Mouse (Mus musculus) lung, embryonic 16.5 days (tissue): ENCODE measurements at regions not wholly inside any gene's neighbourhood (a gene's known extent, or its start where the extent isn't known, plus 50 kb on each side); places are given as distances from the start of the nearest gene placed in this dataset.

Source experiments
- ATAC-seq: fragments of 200-750 bp; cut with Nextera tagmentation; 2 replicates; pipeline ENCODE4 v1.8.0; 2017; ENCODE audit warnings: low read depth, mild to moderate bottlenecking, moderate library complexity
- H3K27ac ChIP-seq: fragments of 300-500 bp; sonication (generic); 2 replicates; pipeline ENCODE4 v1.5.1; 2014; ENCODE audit warnings: mild to moderate bottlenecking, control low read depth, low read length
- H3K27me3 ChIP-seq: fragments of 300-500 bp; sonication (generic); 2 replicates; pipeline ENCODE4 v1.6.1; 2014; ENCODE audit warnings: low read depth, low read length, mixed read lengths; ENCODE audit not compliant: control insufficient read depth, insufficient read depth
- H3K36me3 ChIP-seq: fragments of 300-500 bp; sonication (generic); 2 replicates; pipeline ENCODE4 v1.6.1; 2014; ENCODE audit warnings: low read length; ENCODE audit not compliant: control insufficient read depth, insufficient read depth
- H3K4me1 ChIP-seq: fragments of 300-500 bp; sonication (generic); replicated peaks from 2 replicates; pipeline ENCODE4 v1.6.1; 2014; ENCODE audit warnings: low read length, mixed read lengths; ENCODE audit not compliant: control insufficient read depth, insufficient read depth
- H3K4me2 ChIP-seq: fragments of 300-500 bp; sonication (generic); 2 replicates; pipeline ENCODE4 v1.6.1; 2014; ENCODE audit warnings: low read depth, low read length, control low read depth
- H3K4me3 ChIP-seq: fragments of 300-500 bp; sonication (generic); 2 replicates; pipeline ENCODE4 v1.5.1; 2014; ENCODE audit warnings: mild to moderate bottlenecking, low read length, control low read depth
- H3K9ac ChIP-seq: fragments of 300-500 bp; sonication (generic); 2 replicates; pipeline ENCODE4 v1.6.1; 2014; ENCODE audit warnings: low read length, control low read depth
- H3K9me3 ChIP-seq: fragments of 300-500 bp; sonication (generic); 2 replicates; pipeline ENCODE4 v1.6.1; 2016; ENCODE audit warnings: low read length; ENCODE audit not compliant: control insufficient read depth
- WGBS: fragments of 180-500 bp; shearing (Covaris S2); extraction: QIAGEN DNeasy Blood & Tissue Kit; methylation state at CpG from one replicate; pipeline ENCODE4 v1.1.7; 2014; 5-methylcytosine and 5-hydroxymethylcytosine counted together

- 38% methylated on average over 2 of the region's 2 CpGs for WGBS
- H3K4me1 ChIP-seq, result peaks cover 5% of the 10 kb centered on the region
- H3K4me2 ChIP-seq, result no peak overlapping the region
- peak; percentile 37; the same call in 1 of the 2 replicates for ATAC-seq
- H3K9ac ChIP-seq, result no peak overlapping the region
- H3K27ac ChIP-seq, result no peak overlapping the region
- no peaks in the 10 kb centered on the region for H3K36me3 ChIP-seq
- H3K4me3 ChIP-seq, result no peak overlapping the region
- H3K9me3 ChIP-seq, result no peaks in the 10 kb centered on the region
- no peaks in the 10 kb centered on the region for H3K27me3 ChIP-seq
Observed at GRCm38 (mm10) chr10:62055408-62055807, 76.5 kb upstream of the Col13a1 start.

GRCm38 (mm10) chr10:62049782-62050192 is 70.9 kb upstream of the Col13a1 start:
- no peak overlapping the region for H3K9ac ChIP-seq
- no peaks in the 10 kb centered on the region for H3K9me3 ChIP-seq
- no peaks in the 10 kb centered on the region for H3K27me3 ChIP-seq
- no peak overlapping the region for H3K27ac ChIP-seq
- H3K36me3 ChIP-seq, result no peaks in the 10 kb centered on the region
- H3K4me2 ChIP-seq, result no peak overlapping the region
- 4% methylated on average over 3 of the region's 3 CpGs for WGBS
- peak; percentile 75 for ATAC-seq
- peaks cover 6% of the 10 kb centered on the region; the same call in 1 of the 2 replicates for H3K4me1 ChIP-seq
- no peak overlapping the region for H3K4me3 ChIP-seq

GRCm38 (mm10) chr10:62044408-62044807 is 65.5 kb upstream of the Col13a1 start:
- H3K4me2 ChIP-seq, result no peak overlapping the region
- H3K4me1 ChIP-seq, result 0 out of 2 replicates have a peak, but pooled peaks cover 2% of the 10 kb centered on the region
- peaks cover 9% of the 10 kb centered on the region for H3K9me3 ChIP-seq
- H3K27ac ChIP-seq, result no peak overlapping the region
- no peaks in the 10 kb centered on the region for H3K36me3 ChIP-seq
- no peaks in the 10 kb centered on the region for H3K27me3 ChIP-seq
- H3K4me3 ChIP-seq, result no peak overlapping the region
- H3K9ac ChIP-seq, result no peak overlapping the region
- ATAC-seq, result peak; percentile 83
- WGBS, result 41% methylated on average over 3 of the region's 3 CpGs

GRCm38 (mm10) chr10:62039915-62040314 is 61.0 kb upstream of the Col13a1 start:
- peaks cover 5% of the 10 kb centered on the region; the same call in 1 of the 2 replicates for H3K4me1 ChIP-seq
- no peak for ATAC-seq
- H3K27ac ChIP-seq, result no peak overlapping the region
- no peaks in the 10 kb centered on the region for H3K36me3 ChIP-seq
- H3K9ac ChIP-seq, result no peak overlapping the region
- no peak overlapping the region for H3K4me3 ChIP-seq
- WGBS, result 86% methylated on average over 8 of the region's 8 CpGs
- H3K4me2 ChIP-seq, result no peak overlapping the region
- peaks cover 9% of the 10 kb centered on the region for H3K9me3 ChIP-seq
- H3K27me3 ChIP-seq, result no peaks in the 10 kb centered on the region

GRCm38 (mm10) chr10:62038656-62039055 is 59.7 kb upstream of the Col13a1 start:
- H3K4me1 ChIP-seq, result peaks cover 3% of the 10 kb centered on the region; the same call in 1 of the 2 replicates
- H3K9me3 ChIP-seq, result peaks cover 9% of the 10 kb centered on the region
- no peaks in the 10 kb centered on the region for H3K36me3 ChIP-seq
- H3K27ac ChIP-seq, result no peak overlapping the region
- no peak overlapping the region for H3K9ac ChIP-seq
- 77% methylated on average over 1 of the region's 1 CpGs for WGBS
- no peak overlapping the region for H3K4me2 ChIP-seq
- no peaks in the 10 kb centered on the region for H3K27me3 ChIP-seq
- no peak for ATAC-seq
- H3K4me3 ChIP-seq, result no peak overlapping the region

- H3K36me3 ChIP-seq, result no peaks in the 10 kb centered on the region
- H3K9me3 ChIP-seq, result peaks cover 9% of the 10 kb centered on the region
- no peak overlapping the region for H3K27ac ChIP-seq
- peaks cover 3% of the 10 kb centered on the region; the same call in 1 of the 2 replicates for H3K4me1 ChIP-seq
- no peak overlapping the region for H3K4me2 ChIP-seq
- no peak overlapping the region for H3K9ac ChIP-seq
- WGBS, result 40% methylated on average over 9 of the region's 9 CpGs
- H3K27me3 ChIP-seq, result no peaks in the 10 kb centered on the region
- no peak overlapping the region for H3K4me3 ChIP-seq
- peak; percentile 85 for ATAC-seq
Observed at GRCm38 (mm10) chr10:62037402-62038199, 58.7 kb upstream of the Col13a1 start.

- no peaks in the 10 kb centered on the region for H3K36me3 ChIP-seq
- peaks cover 3% of the 10 kb centered on the region; the same call in 1 of the 2 replicates for H3K4me1 ChIP-seq
- no peaks in the 10 kb centered on the region for H3K27me3 ChIP-seq
- H3K27ac ChIP-seq, result no peak overlapping the region
- H3K9me3 ChIP-seq, result peaks cover 9% of the 10 kb centered on the region
- no peak overlapping the region for H3K9ac ChIP-seq
- no peak for ATAC-seq
- H3K4me2 ChIP-seq, result no peak overlapping the region
- 46% methylated on average over 1 of the region's 1 CpGs for WGBS
- no peak overlapping the region for H3K4me3 ChIP-seq
Observed at GRCm38 (mm10) chr10:62036815-62037214, 57.9 kb upstream of the Col13a1 start.

- Histone ChIP-seq H3K27me3 (no peaks in the 10 kb centered on the region), H3K36me3 (no peaks in the 10 kb centered on the region), H3K4me3 (no peak overlapping the region), H3K27ac (no peak overlapping the region), H3K9ac (no peak overlapping the region), H3K4me1 (peaks cover 3% of the 10 kb centered on the region; the same call in 1 of the 2 replicates), H3K9me3 (0 out of 2 replicates have a peak, but pooled peaks cover 1% of the 10 kb centered on the region), H3K4me2 (no peak overlapping the region)
- WGBS, result 54% methylated on average over 6 of the region's 6 CpGs
- ATAC-seq, result no peak
Observed at GRCm38 (mm10) chr10:62034291-62034690, 55.4 kb upstream of the Col13a1 start.

GRCm38 (mm10) chr10:62033748-62034147 is 54.8 kb upstream of the Col13a1 start:
- ATAC-seq, result no peak
- no peaks in the 10 kb centered on the region for H3K36me3 ChIP-seq
- H3K9me3 ChIP-seq, result 0 out of 2 replicates have a peak, but pooled peaks cover 2% of the 10 kb centered on the region
- H3K27me3 ChIP-seq, result no peaks in the 10 kb centered on the region
- no peak overlapping the region for H3K4me3 ChIP-seq
- no peak overlapping the region for H3K4me2 ChIP-seq
- H3K9ac ChIP-seq, result no peak overlapping the region
- whole genome bisulfite sequencing, result 77% methylated on average over 5 of the region's 5 CpGs
- H3K4me1 ChIP-seq, result peaks cover 3% of the 10 kb centered on the region; the same call in 1 of the 2 replicates
- H3K27ac ChIP-seq, result no peak overlapping the region
